In genomic region chr14:24525677-24526415, GRCm38 (mm10) we compare ENCODE assay signal across 17 mouse cellular contexts. TPM values are rescaled to one million over a fixed set of nuclear protein-coding genes. Genes with fewer than 3 reads are reported as not detected.
A peak's percentile ranks its signal among the peaks of the same experiment; 100 is the strongest.
DNase-seq lines count a peak whose midpoint lies in the region; ATAC-seq and TF ChIP-seq lines count a peak whose summit lies in the region.
"Had no signal": no experiment of that assay in that cellular context is flagged by ENCODE, and none has a peak within 500 bp of the region (broad histone marks: within the 10 kb centered on the region; RNA-seq: fewer than 3 reads in every experiment).

No protein-coding gene starts in this region.

- H3K4me1 ChIP-seq in kidney, adult 2 months (ENCODE audit: control insufficient read depth, insufficient read depth, low read length), result no peaks in the 10 kb centered on the region; the same call in 1 of the 2 replicates
- H3K4me1 ChIP-seq in midbrain, embryonic 12.5 days, result peaks cover 35% of the 10 kb centered on the region
- H3K4me1 ChIP-seq in midbrain, embryonic 10.5 days, result peaks cover 35% of the 10 kb centered on the region
- peaks cover 10% of the 10 kb centered on the region; the same call in 1 of the 2 replicates for H3K4me1 ChIP-seq in forebrain, postnatal 0 days (ENCODE audit: insufficient read depth)
- peaks cover 12% of the 10 kb centered on the region for H3K4me1 ChIP-seq in stomach, embryonic 16.5 days (ENCODE audit: control insufficient read depth, insufficient read depth, low read length)
- H3K4me1 ChIP-seq: megakaryocyte, embryonic 14.5 days had no signal

- H3K4me2 ChIP-seq in midbrain, embryonic 12.5 days (replicated peaks), result no peak overlapping the region
- no peak overlapping the region for H3K4me2 ChIP-seq in forebrain, postnatal 0 days (ENCODE audit: low read depth)
- no peak overlapping the region for H3K4me2 ChIP-seq in stomach, embryonic 16.5 days (ENCODE audit: low read depth, low read length)
- H3K4me2 ChIP-seq: heart, embryonic 12.5 days; kidney, embryonic 15.5 days had no signal

- no peaks in the 10 kb centered on the region for H3K27me3 ChIP-seq in kidney, adult 2 months (replicated peaks; ENCODE audit: control insufficient read depth, insufficient read depth, low read length)
- H3K27me3 ChIP-seq in midbrain, embryonic 12.5 days, result no peaks in the 10 kb centered on the region
- H3K27me3 ChIP-seq in midbrain, embryonic 10.5 days (ENCODE audit: low read depth, poor library complexity, severe bottlenecking), result 0 out of 2 replicates have a peak, but pooled peaks cover 6% of the 10 kb centered on the region
- H3K27me3 ChIP-seq in forebrain, postnatal 0 days (ENCODE audit: insufficient read depth, low read length), result no peaks in the 10 kb centered on the region
- no peaks in the 10 kb centered on the region for H3K27me3 ChIP-seq in stomach, embryonic 16.5 days (ENCODE audit: control insufficient read depth, insufficient read depth, low read length)
- H3K27me3 ChIP-seq: heart, embryonic 12.5 days; kidney, embryonic 15.5 days had no signal

- H3K36me3 ChIP-seq in kidney, adult 2 months (ENCODE audit: control insufficient read depth, insufficient read depth, low read length), result no peaks in the 10 kb centered on the region
- H3K36me3 ChIP-seq in midbrain, embryonic 12.5 days, result no peaks in the 10 kb centered on the region
- no peaks in the 10 kb centered on the region for H3K36me3 ChIP-seq in midbrain, embryonic 10.5 days
- H3K36me3 ChIP-seq in forebrain, postnatal 0 days (ENCODE audit: insufficient read depth), result no peaks in the 10 kb centered on the region
- no peaks in the 10 kb centered on the region for H3K36me3 ChIP-seq in stomach, embryonic 16.5 days (ENCODE audit: control insufficient read depth, insufficient read depth, low read length)
- H3K36me3 ChIP-seq: heart, embryonic 12.5 days; kidney, embryonic 15.5 days had no signal

- H3K9me3 ChIP-seq in midbrain, embryonic 12.5 days, result no peaks in the 10 kb centered on the region
- no peaks in the 10 kb centered on the region for H3K9me3 ChIP-seq in midbrain, embryonic 10.5 days (replicated peaks)
- no peaks in the 10 kb centered on the region for H3K9me3 ChIP-seq in forebrain, postnatal 0 days (ENCODE audit: low read length)
- no peaks in the 10 kb centered on the region for H3K9me3 ChIP-seq in stomach, embryonic 16.5 days (replicated peaks; ENCODE audit: control insufficient read depth, low read length)
- H3K9me3 ChIP-seq: heart, embryonic 12.5 days; kidney, embryonic 15.5 days had no signal

- ATAC-seq in midbrain, embryonic 12.5 days (ENCODE audit: low FRiP score, low read depth), result no peak; the same call in 1 of the 2 replicates
- ATAC-seq in forebrain, postnatal 0 days, result peak; percentile 89
- ATAC-seq in stomach, embryonic 16.5 days (ENCODE audit: insufficient read depth, low FRiP score), result peak; percentile 46; the same call in 1 of the 2 replicates

- no peak overlapping the region for H3K27ac ChIP-seq in kidney, adult 2 months (ENCODE audit: insufficient read depth, low read depth, low read length)
- H3K27ac ChIP-seq in midbrain, embryonic 12.5 days (replicated peaks), result peak overlapping the region; percentile 63
- no peak overlapping the region; the same call in 1 of the 2 replicates for H3K27ac ChIP-seq in midbrain, embryonic 10.5 days (replicated peaks)
- H3K27ac ChIP-seq in forebrain, postnatal 0 days (ENCODE audit: low read depth, low read length), result peak overlapping the region; percentile 75
- H3K27ac ChIP-seq in stomach, embryonic 16.5 days (ENCODE audit: low read length), result no peak overlapping the region
- H3K27ac ChIP-seq: kidney, embryonic 15.5 days had no signal

- TF ChIP-seq CTCF in kidney, adult 2 months (conservative IDR thresholded peaks at IDR 0.05; ENCODE audit: insufficient read depth, insufficient read length, low read depth, low read length), result no peak
- no peak for TF ChIP-seq CTCF in forebrain, postnatal 0 days (IDR thresholded peaks at IDR 0.05; ENCODE audit: low read depth)

- no peak overlapping the region for H3K9ac ChIP-seq in midbrain, embryonic 12.5 days (replicated peaks)
- no peak overlapping the region; the same call in 1 of the 2 replicates for H3K9ac ChIP-seq in forebrain, postnatal 0 days
- H3K9ac ChIP-seq in stomach, embryonic 16.5 days (ENCODE audit: low read length), result no peak overlapping the region
- H3K9ac ChIP-seq: heart, embryonic 12.5 days; kidney, embryonic 15.5 days had no signal

- DNase-seq in kidney, adult 2 months, result peak; percentile 26
- DNase-seq in kidney, adult 8-10 months, result no peak
- DNase-seq in midbrain, embryonic 10.5 days (ENCODE audit: low spot score), result no peak
- peak; percentile 68 for DNase-seq in forebrain, postnatal 0 days
- no peak for DNase-seq in urinary bladder, postnatal 36 days (ENCODE audit: low spot score in 2 of 2)
- no peak for DNase-seq in urinary bladder, adult 18-20 months (ENCODE audit: low spot score in 2 of 2)
- DNase-seq: adrenal gland, adult 8-10 months; B cell, adult 2 months; cerebellum, postnatal 10 days; gastrocnemius, postnatal 36 days; layer of hippocampus, adult 9-11 months; spleen, adult 18-20 months had no signal

- 69% methylated on average over 10 of the region's 10 CpGs for WGBS in kidney, adult 2 months
- WGBS in midbrain, embryonic 12.5 days, result 54% methylated on average over 10 of the region's 10 CpGs
- WGBS in midbrain, embryonic 10.5 days, result 75% methylated on average over 10 of the region's 10 CpGs
- WGBS in forebrain, postnatal 0 days, result 9% methylated on average over 10 of the region's 10 CpGs
- WGBS in stomach, embryonic 16.5 days, result 60% methylated on average over 10 of the region's 10 CpGs

- TF ChIP-seq POLR2A in kidney, adult 2 months (IDR thresholded peaks at IDR 0.05; ENCODE audit: low read depth, low read length), result no peak

- H3K4me3 ChIP-seq in kidney, adult 2 months (ENCODE audit: insufficient read depth, low read depth, low read length), result no peak overlapping the region
- no peak overlapping the region for H3K4me3 ChIP-seq in midbrain, embryonic 12.5 days
- no peak overlapping the region for H3K4me3 ChIP-seq in midbrain, embryonic 10.5 days
- no peak overlapping the region for H3K4me3 ChIP-seq in forebrain, postnatal 0 days (ENCODE audit: low read depth, low read length)
- no peak overlapping the region for H3K4me3 ChIP-seq in stomach, embryonic 16.5 days (replicated peaks; ENCODE audit: low read length)
- H3K4me3 ChIP-seq: heart, embryonic 12.5 days; kidney, embryonic 15.5 days; megakaryocyte, embryonic 14.5 days had no signal

RNA-seq across cellular contexts. Expression of gene Rps24, which starts 38.9 kb away (rescaled TPM):
- 632 and 749 TPM in 2 replicates for polyA plus RNA-seq in kidney, adult 2 months (2012; rRNA removed)
- polyA plus RNA-seq in midbrain, embryonic 12.5 days (2016; fragmentation: Nextera tagmentation; extraction: Ambion mirVana), result 901 and 946 TPM in 2 replicates
- polyA plus RNA-seq in midbrain, embryonic 10.5 days (2016; fragmentation: Nextera tagmentation; extraction: Ambion mirVana), result 915 and 1,078 TPM in 2 replicates
- 1,310 and 1,631 TPM in 2 replicates for total RNA-seq in forebrain, postnatal 0 days (2014; rRNA removed)
- polyA plus RNA-seq in forebrain, postnatal 0 days (2015; fragmentation: Nextera tagmentation; extraction: Ambion mirVana), result 795 and 979 TPM in 2 replicates
- polyA plus RNA-seq in stomach, embryonic 16.5 days (2015; fragmentation: Nextera tagmentation; extraction: Ambion mirVana), result 701 and 860 TPM in 2 replicates

RNA-seq across cellular contexts. Expression of gene Polr3a, which starts 39.0 kb away (rescaled TPM):
- polyA plus RNA-seq in kidney, adult 2 months (2012; rRNA removed), result 8.5 and 9.6 TPM in 2 replicates
- 22.5 and 24.5 TPM in 2 replicates for polyA plus RNA-seq in midbrain, embryonic 12.5 days (2016; fragmentation: Nextera tagmentation; extraction: Ambion mirVana)
- polyA plus RNA-seq in midbrain, embryonic 10.5 days (2016; fragmentation: Nextera tagmentation; extraction: Ambion mirVana), result 18.3 and 21.0 TPM in 2 replicates
- 19.5 and 29.9 TPM in 2 replicates for total RNA-seq in forebrain, postnatal 0 days (2014; rRNA removed)
- 8.1 and 13.4 TPM in 2 replicates for polyA plus RNA-seq in forebrain, postnatal 0 days (2015; fragmentation: Nextera tagmentation; extraction: Ambion mirVana)
- 14.9 and 16.9 TPM in 2 replicates for polyA plus RNA-seq in stomach, embryonic 16.5 days (2015; fragmentation: Nextera tagmentation; extraction: Ambion mirVana)

Comparison
In these comparisons a context has a peak if more than half of its experiments do, and no peak if none do; other contexts are left out.
1. DNase-seq: peak in kidney, adult 2 months (single experiment) and forebrain, postnatal 0 days (single experiment); none in kidney, adult 8-10 months (0 of 2), midbrain, embryonic 10.5 days (single experiment), urinary bladder, postnatal 36 days (0 of 2) and urinary bladder, adult 18-20 months (0 of 2).
2. H3K27ac ChIP-seq: peak in midbrain, embryonic 12.5 days (single experiment) and forebrain, postnatal 0 days (single experiment); none in kidney, adult 2 months (single experiment), midbrain, embryonic 10.5 days (single experiment) and stomach, embryonic 16.5 days (single experiment).